Mouse (Mus musculus) erythroid progenitor cell, adult 5-6 weeks (primary cell): ENCODE data around the gene Nupl2. TPM values are rescaled to one million over a fixed set of nuclear protein-coding genes. Genes with fewer than 3 reads are reported as not detected.

Experiments
- ATAC-seq: replicated peaks from 2 replicates; pipeline ENCODE4 v1.8.0; 2016; ENCODE audit warnings: moderate number of reproducible peaks, mild to moderate bottlenecking, moderate TSS enrichment, inconsistent platforms; ENCODE audit not compliant: poor library complexity, low FRiP score, severe bottlenecking
- total RNA-seq, 2 experiments: library from RNA; stranded (forward) in 1 of 2; stranded (reverse) in 1 of 2; fragments of 150-400 nt in 1 of 2; fragments of 186-747, 209-891 nt in 1 of 2; gene quantifications; 2 replicates each; pipeline versions ENCODE4 v1.2.3 to v1.2.4; 2015 to 2017; ENCODE audit warnings: low replicate concordance in 2 of 2

Gene Nupl2
- total RNA-seq (2015; ENCODE audit: low replicate concordance) (2.9 and 3.2 TPM in 2 replicates), total RNA-seq (2017; ENCODE audit: low replicate concordance) (0.38 and 3.5 TPM in 2 replicates)

DNA sequence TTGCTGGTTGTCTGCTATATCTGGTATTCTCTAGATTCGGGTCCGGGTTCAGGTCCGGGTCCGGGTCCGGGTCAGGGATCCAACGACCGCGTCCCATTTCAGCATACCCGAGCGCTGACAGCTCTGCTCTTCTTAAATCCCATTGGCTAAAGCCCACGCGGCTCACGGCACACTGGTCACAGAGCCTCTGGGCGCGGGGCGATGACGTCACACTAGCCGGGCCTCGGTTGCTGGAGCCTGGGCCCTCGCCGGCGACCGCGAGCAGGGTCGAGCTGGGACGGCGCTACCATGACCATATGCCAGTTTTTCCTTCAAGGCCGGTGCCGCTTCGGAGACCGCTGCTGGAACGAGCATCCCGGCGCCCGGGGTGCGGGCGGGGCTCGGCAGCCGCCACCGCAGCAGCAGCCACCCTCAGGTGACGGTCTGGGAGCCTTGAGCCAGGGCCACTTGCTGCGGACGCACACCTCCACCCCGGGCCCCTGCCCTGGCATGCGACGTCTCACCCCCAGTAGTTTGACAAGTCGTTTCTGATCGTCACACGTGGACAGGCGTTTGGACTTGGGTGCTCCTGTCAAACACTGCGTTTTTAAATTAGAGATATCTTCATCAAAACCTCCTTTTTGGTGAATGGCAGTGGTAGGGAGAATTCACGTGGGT lies at the start of gene Nupl2:
Gene Nupl2, plus strand, starts transcription at position 175 of the 657 bp plus-strand sequence.
- peak; percentile 99 for ATAC-seq

- no peak for ATAC-seq
Observed at GRCm38 (mm10) chr5:24122221-24122620, 42.5 kb upstream of the Nupl2 start.

- no peak for ATAC-seq
Observed at GRCm38 (mm10) chr5:24124175-24124574, 40.6 kb upstream of the Nupl2 start.

- no peak for ATAC-seq
Observed at GRCm38 (mm10) chr5:24124579-24125276, 40.0 kb upstream of the Nupl2 start.

DNA sequence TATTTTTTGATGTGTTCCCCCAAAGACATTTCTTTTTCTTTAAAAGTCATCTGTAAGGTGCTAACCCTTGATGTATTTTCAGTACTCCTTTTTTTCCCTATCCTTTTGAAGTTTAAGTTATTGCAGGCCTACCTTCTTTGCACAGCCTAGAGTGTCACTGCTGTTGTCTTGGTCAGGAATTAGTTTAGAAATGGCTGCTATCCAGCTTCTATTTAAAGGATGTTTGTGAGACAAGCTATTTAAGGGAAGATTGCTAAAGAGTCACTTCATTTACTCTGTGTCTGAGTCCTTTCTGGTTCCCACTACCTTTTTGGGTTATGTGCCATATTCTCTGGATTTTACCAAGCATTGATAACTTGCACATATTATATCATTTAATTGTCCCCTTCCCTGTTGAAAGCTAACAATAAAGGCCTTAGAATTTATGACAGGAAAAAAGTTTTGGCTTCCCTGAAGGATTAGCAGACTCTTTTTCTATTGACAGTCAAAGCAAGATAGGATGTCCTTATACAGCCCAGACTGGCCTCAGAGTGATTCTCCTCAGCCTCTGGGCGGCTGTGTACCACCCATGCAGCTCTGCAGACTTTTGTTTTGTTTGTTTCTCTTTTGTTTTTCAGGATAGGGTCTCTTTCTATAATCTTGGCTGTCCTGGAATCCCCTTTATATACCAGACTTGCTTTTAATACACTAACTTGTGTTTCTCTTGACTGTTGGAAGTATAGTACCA lies 38.7 kb upstream of the Nupl2 start:
- ATAC-seq = no peak

GRCm38 (mm10) chr5:24126967-24127366 lies 37.8 kb upstream of the Nupl2 start:
- no peak for ATAC-seq

- no peak for ATAC-seq
Observed at GRCm38 (mm10) chr5:24146964-24147363, 17.8 kb upstream of the Nupl2 start.

GRCm38 (mm10) chr5:24152199-24152598 lies 12.6 kb upstream of the Nupl2 start:
- no peak for ATAC-seq

GRCm38 (mm10) chr5:24156774-24157173 lies 8.0 kb upstream of the Nupl2 start:
- no peak for ATAC-seq

GRCm38 (mm10) chr5:24167263-24167662 lies 2.5 kb downstream of the Nupl2 start:
- no peak for ATAC-seq

- no peak for ATAC-seq
Observed at GRCm38 (mm10) chr5:24169881-24170280, 5.1 kb downstream of the Nupl2 start.

DNA sequence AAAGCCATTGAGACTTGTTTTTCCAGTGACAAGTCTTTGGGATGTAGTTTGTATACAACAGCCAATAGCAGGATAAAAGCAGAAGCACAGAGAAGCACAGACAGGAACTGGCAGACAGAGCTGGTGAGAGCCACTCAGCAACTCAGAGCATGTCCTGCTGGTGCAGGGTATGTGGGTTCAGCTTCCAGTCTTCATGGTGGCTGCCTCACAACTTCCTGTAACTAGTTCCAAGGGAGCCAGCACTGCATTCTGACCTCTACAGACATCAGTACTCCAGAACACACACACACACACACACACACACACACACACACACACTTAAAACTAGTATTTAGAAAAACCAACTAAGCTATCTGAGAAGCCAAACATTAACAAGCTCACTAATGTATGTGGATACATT lies 7.3 kb downstream of the Nupl2 start:
- no peak for ATAC-seq

- no peak for ATAC-seq
Observed at GRCm38 (mm10) chr5:24181514-24182295, 16.9 kb downstream of the Nupl2 start.

DNA sequence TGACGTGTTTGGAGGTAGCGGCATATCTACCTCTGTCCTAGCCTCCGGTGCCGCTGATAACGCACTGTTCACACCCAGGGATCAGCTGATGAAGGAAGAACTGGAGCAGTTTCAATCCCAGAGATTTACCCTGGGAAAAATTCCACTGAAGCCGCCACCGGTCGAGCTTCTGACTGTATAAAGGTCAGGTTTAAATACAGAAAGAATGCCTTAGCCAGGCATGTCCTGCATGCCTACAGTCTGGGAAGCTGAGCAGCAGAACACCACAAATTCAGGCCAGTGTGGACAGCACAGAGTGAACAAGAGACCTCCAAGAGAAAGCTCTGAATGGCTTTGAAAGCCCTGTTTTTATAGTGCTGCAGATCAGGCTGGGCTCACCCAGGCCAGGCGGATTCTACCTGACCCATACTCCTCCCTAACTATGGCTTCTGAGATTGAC lies 17.6 kb downstream of the Nupl2 start:
- no peak for ATAC-seq

DNA sequence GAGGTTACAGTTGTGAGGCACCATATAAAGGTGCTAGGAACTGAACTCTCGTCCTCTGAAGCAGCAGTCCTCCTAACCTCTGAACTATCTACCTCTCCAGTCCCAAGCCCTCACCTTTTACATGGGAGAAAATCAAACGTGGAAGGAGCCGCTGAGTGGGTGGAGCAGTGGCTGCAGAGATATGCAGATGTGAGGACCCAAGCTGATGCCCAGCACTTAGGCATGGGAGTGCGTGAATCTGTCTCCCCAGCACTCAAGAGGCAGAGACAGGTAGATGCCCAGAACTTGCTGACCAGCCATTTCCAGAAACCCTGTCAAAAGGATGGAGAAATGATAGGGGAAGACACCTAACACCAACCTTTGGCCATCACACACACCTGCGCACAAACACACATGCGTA lies 18.3 kb downstream of the Nupl2 start:
- ATAC-seq = no peak

GRCm38 (mm10) chr5:24184011-24184410 lies 19.2 kb downstream of the Nupl2 start:
- no peak for ATAC-seq

GRCm38 (mm10) chr5:24188476-24188875 lies 23.7 kb downstream of the Nupl2 start:
- ATAC-seq = no peak

GRCm38 (mm10) chr5:24191821-24192220 lies 27.1 kb downstream of the Nupl2 start:
- ATAC-seq = no peak

DNA sequence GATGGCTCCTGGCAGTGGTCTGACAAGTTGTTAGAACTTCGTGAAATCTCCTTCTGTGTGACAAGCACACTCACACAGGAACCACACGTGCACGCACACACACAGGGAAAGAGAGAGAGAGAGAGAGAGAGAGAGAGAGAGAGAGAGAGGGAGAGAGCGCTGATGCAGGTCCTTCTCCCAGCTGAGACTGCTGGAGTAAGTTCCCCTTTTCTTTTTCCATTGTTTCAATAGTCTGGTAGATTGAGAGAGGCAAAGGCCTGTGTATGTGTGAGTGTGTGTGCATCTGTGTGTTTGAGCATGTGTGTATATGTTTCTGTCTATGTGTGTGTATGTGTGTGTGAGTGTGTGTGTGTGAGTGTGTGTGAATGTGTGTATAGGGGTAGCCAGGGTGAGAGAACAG lies 36.2 kb downstream of the Nupl2 start:
- ATAC-seq = no peak

DNA sequence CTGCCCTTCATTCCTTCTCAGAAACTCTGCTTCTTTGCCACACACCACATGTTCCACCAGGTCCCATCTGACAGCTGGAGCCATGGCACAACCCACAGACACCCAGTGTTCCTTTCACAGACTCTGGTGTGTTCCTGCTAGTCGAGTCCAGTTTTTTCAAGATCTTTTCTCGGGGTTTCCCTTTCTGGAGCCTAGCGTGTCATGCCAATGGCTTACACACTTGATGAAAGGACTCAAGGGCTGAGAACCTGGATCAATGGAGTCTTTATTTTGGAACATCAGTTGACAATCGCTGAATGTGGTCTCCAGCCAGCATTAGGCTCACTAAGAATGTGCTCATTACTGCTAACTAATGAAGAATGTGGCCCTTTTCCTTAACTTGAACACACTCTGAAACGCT lies 37.7 kb downstream of the Nupl2 start:
- no peak for ATAC-seq
